Comparison of ENCODE assay signal across 19 mouse cellular contexts in the genomic region with DNA sequence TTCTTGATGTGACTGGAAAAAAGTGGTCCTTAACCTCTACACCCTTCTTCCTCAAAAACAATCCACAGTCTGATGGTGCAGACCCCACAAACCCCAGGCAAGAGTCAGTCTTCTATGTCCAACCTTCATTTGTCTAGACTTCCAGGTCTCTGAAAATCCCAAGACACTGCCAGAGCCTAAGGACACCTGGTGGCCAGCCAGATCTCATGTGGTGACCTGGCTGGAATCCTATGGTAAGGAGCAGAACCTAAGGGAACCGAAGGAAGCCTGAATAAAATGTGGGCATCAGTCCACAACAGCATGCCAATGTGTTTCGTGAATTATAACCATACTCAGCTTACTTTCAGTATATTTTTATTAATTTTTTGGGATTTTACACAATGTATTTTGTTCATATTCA. TPM values are rescaled to one million over a fixed set of nuclear protein-coding genes. Genes with fewer than 3 reads are reported as not detected.
"Had no signal": no experiment of that assay in that cellular context is flagged by ENCODE, and none has a peak within 500 bp of the region (broad histone marks: within the 10 kb centered on the region; RNA-seq: fewer than 3 reads in every experiment).

No protein-coding gene starts in this region.

- H3K36me3 ChIP-seq: liver, embryonic 13.5 days; midbrain, embryonic 10.5 days had no signal

- H3K4me1 ChIP-seq: liver, embryonic 13.5 days; megakaryocyte, embryonic 14.5 days had no signal

- H3K27me3 ChIP-seq: liver, embryonic 13.5 days had no signal

- H3K4me2 ChIP-seq: liver, embryonic 13.5 days; lung, embryonic 14.5 days had no signal

- H3K9ac ChIP-seq: liver, embryonic 13.5 days; lung, embryonic 14.5 days had no signal

- DNase-seq: kidney, adult 9 months; kidney, postnatal 25 days; layer of hippocampus, postnatal 36 days; liver, embryonic 13.5 days; lung, embryonic 14.5 days; lung, postnatal 36 days; midbrain, embryonic 14.5 days; thymus, adult 2 months; thymus, postnatal 14 days had no signal

- H3K4me3 ChIP-seq: left cerebral cortex, adult 2 months; liver, embryonic 13.5 days; megakaryocyte, embryonic 14.5 days; midbrain, embryonic 10.5 days had no signal

- H3K9me3 ChIP-seq: liver, embryonic 13.5 days; midbrain, embryonic 10.5 days had no signal

- ATAC-seq: lung, postnatal 0 days had no signal

- H3K27ac ChIP-seq: left cerebral cortex, adult 2 months; liver, embryonic 13.5 days; midbrain, embryonic 10.5 days had no signal

RNA-seq across cellular contexts. Expression of a gene that starts 15.2 kb away (rescaled TPM):
- total RNA-seq: liver, adult 2 months had no signal
- polyA plus RNA-seq: large intestine, adult 2 months; limb, embryonic 11.5 days; liver, adult 2 months; liver, embryonic 13.5 days; liver, embryonic 16.5 days; small intestine, adult 2 months; spleen, adult 2 months had no signal
